Mouse (Mus musculus): ENCODE measurements around the gene Frk.

GRCm38 (mm10) chr10:34479942-34480455 lies 3.2 kb upstream of the Frk start:
- TF ChIP-seq CTCF (IDR thresholded peaks at IDR 0.05; ENCODE audit: low read depth, low read length) (no peak), POLR2A (IDR thresholded peaks at IDR 0.05; ENCODE audit: extremely low read depth, insufficient read depth, low read length) (no peak)
